Mouse (Mus musculus): ENCODE data around the gene Shroom1.
"Not testable (repeated sequence)": the region's sequence is repeated elsewhere in the genome, so short reads cannot be mapped to it uniquely, and the experiment has no call there.

The Shroom1 gene

DNA sequence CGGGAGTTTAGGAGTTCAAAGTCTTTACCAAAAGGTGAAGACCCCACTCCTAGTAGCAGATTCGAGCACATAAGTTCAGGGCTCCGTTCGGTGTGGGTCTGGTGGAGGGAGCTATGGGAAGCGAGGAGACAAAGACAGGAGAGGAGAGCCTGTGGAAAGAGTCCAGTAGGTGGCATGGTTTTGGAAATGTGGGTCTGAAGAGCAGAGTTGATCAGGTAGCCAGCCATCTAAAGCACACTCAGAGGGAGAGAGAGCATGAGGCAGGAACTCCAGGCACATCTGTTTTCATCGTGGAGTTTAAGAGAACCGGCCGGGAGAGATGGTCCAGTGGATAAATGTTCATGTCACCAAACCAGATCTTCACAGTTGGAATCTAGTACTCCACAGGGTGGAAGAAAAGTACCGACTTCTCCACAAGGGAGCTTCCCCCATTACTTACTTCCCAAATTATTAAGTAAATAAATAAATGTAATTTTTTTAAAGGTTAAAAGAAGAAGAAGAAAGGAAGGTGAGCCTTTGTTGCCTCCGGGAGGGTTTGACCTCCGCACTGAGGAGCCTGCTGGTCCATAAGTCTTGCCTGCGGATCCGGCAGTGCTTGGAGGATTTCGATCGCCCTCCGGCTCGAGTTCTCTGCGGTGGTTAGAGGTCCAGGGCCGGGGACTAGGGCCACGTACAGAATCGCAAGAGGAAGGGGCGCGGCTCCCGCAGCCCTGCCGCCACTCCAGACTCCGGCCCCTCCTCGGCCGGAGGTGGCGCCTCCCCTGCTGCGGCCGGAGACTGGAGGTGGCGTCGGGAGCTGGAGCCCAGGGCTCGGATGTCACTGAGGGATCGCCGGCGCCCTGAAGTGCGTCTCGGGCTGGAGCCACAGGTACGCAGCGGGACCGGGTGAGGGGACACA is at the start of gene Shroom1, which contains the start of gene Gm10447:
TSS of gene Shroom1 (plus strand) at position 732 of the 898 bp plus-strand sequence.
TSS of gene Gm10447 (minus strand) at position 637 of the 898 bp plus-strand sequence.
- no peak for DNase-seq (ENCODE audit: extremely low read depth, low read depth, low spot score)

DNA sequence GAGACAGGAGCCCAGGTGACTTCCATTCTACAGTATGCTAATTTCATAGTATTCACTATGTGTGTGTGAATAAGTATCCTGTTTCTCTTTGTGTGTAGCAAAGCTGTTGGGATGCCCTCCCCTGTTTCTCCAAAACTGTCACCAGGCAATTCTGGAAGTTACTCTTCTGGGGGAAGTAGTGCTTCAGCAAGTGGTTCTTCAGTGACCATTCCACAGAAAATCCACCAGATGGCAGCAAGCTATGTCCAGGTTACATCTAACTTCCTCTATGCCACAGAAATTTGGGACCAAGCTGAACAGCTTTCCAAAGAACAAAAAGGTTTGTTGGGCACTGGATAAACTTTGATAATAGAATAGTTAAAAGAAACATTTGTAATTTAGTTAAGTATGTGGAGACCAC is 45.3 kb upstream of the Shroom1 start:
- DNase-seq (ENCODE audit: extremely low read depth, low read depth, low spot score) = no peak

DNA sequence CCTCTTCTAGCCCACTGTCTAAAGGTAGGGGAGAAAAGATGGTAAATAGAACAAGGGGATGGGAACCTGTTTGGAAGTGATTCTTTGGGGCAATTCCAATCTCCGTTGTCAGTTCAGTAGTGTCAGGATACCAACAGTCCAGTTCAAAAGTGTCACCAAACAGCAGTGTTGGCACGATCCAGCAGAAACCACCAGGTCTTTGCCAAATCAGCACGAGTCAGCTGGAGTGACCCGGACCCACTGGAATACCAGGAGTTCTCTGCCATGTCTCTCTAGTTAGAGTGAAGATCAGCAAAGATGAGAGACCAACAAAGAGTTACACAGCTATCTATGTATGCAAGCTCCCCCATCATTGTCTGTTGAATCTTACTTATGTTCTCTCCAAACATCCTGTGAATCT is 43.1 kb upstream of the Shroom1 start:
- no peak for DNase-seq (ENCODE audit: extremely low read depth, low read depth, low spot score)

DNA sequence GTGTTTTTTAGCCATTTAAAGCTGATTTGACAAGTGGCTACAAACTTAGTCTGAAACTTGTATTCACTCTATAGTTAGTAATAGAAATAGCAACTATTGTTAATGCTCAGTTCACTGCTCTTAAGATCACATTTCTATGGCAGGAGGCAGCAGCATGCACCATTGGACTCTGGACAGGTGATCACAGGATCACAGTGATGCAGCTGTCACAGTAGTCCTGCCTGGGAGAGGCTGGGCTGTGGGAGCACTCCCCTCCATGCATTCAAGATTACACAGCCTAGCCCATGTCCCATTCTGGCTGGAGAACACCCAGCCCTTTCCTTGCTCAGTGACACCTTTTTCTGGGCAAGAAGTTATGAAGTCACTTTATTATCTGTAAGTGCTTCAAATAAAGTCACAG is 39.0 kb upstream of the Shroom1 start:
- DNase-seq (ENCODE audit: extremely low read depth, low read depth, low spot score) = no peak

DNA sequence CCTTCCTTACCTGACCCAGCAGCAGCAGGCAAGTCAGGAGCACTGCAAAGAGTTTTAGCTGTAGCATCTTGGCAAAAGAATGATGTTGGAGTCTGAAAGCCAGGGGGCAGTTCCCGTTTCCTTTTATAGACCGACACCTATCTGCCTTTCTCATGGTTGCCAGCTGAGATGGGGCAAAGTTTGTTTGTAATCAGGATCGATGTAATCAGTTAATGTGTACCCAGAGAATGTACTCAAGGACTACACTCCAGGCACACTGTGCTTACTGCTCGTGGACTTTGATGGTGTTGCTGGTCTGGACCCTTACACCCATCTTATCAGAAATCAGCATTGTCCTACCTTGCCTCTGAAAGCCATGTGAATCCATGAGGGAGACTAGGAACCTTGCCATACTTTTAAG is 34.0 kb upstream of the Shroom1 start, which contains the start of gene Leap2:
TSS of gene Leap2 (minus strand) at position 135 of the 400 bp plus-strand sequence.
- DNase-seq (ENCODE audit: extremely low read depth, low read depth, low spot score) = no peak

DNA sequence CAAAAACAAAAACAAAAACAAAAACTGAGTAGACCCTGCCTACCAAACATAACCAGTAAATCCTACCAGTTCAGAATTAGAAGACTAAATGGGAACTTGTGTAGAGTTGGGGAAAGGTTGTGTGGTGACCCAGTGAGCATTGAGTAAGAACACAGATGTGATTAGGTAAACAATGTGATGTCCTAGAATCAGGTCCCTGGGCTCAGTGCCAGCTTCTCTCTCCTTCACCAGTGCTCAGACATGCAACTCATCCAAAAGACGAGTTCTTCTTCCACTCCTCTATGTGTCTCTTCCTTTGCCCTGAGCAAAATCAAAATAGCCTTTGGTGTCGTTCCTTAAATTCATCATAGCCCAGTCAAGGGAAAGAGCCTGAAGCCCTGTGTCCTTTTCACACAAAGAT is 32.2 kb upstream of the Shroom1 start:
- no peak for DNase-seq (ENCODE audit: extremely low read depth, low read depth, low spot score)

DNA sequence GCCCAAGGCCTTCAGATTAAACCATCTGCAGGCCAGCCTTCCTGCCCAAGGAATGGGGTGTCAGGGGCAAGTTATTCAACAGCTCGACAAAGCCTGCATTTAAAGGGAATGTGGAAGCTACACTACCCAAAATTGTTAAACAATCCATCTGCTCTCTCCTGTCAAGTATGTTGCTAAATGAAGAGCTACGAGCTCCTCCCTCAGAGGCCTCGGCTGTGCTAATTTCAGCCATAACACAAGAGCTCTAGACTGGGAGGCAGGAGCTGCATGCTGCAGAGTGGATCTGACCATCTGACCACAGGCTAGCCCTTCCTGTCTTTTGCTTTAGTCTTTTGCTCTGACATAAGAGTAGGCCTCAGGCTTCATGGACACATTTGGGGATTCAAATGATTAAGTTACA is 31.8 kb upstream of the Shroom1 start:
- DNase-seq (ENCODE audit: extremely low read depth, low read depth, low spot score) = no peak

DNA sequence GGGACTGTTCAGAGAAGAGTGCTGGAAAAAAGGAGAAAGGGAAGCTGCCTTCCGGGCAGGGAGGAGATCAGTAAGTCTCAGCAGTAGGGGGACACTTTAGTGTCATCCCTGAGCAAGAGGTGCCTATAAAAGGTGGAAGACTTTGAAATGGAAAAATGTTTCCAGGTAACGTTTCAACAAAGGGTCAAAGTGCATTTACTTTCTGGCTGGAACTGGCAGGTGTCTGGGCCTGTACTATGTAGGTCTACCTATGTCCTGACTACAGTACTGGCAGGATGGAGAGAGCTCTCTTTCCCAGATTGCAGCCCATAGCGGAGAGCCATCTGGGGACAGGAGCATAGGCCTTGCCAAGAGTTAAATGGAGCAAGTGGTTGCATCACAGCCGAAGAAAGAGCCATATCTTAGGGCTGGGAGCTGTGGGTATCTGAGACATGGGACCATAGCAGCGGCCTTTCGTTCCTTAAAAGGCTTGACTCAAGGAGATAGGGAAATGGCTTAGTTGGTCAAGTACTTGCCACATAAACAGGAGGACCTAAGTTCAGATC is 31.2 kb upstream of the Shroom1 start:
- no peak for DNase-seq (ENCODE audit: extremely low read depth, low read depth, low spot score)

DNA sequence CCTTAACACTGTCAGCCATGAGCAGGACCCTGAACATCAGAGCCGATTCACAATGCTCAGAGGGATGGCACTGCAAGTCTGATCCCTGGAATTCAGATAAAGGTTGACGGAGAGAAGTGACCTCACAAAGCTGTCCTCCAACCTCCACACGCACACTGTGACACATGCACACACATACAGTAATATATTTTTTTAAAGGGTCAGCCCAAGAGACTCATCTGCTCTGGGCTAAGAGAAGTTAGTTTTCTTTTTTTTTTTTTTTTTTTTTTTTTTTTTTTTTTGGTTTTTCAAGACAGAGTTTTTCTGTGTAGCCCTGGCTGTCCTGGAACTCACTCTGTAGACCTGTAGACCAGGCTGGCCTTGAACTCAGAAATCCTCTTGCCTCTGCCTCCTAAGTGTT is 30.1 kb upstream of the Shroom1 start:
- not testable (repeated sequence) for DNase-seq (ENCODE audit: extremely low read depth, low read depth, low spot score)

DNA sequence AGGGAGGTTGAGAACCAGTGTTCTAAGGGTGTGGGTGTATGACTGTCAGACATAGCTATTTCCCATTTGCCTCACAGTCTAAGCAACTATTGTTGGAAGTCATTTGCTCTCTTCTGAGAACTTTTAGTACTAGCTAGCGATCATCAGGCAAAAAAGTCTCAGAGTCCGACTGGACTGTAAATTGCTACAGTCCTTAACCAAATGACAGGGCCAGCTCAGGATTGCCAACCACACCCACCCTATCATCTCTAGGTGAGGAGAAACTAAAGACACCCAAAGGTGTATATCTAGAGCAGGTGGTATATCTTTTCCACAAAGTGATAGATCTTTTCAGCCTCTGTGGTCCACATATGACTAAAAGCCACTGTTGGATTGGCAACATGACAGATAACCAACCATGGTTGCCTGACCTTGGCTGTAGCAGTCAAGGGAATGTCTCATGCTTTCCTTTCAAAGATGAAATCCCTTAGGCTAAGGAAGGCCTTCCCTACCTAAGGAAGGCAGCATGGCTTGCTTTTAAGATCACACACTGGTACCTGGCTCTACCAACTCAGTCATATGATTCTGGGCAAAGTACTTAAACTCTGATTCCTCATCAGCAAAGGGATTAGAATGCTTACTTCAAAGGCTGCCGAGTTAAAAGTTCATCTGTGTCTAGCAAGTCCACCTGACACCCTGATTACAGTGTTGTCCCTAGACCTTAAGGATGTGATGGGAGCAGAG is 28.9 kb upstream of the Shroom1 start:
- no peak for DNase-seq (ENCODE audit: extremely low read depth, low read depth, low spot score)

DNA sequence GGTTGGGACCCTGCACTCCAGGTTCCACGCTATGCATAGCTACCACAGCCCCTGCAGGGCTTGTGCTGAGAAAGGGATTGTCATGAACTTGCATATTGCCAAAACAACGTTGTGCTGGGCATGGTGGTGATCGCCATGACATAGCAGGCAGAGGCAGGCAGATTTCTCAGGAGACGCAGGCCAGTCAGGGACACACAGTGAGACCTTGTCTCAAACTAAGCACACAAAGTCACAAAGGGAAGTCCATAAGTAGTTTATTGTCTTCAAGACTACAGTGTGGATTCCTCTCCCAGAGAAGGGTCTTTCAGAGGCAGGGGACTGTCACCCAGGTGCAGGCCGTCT is 28.3 kb upstream of the Shroom1 start:
- DNase-seq (ENCODE audit: extremely low read depth, low read depth, low spot score) = no peak

DNA sequence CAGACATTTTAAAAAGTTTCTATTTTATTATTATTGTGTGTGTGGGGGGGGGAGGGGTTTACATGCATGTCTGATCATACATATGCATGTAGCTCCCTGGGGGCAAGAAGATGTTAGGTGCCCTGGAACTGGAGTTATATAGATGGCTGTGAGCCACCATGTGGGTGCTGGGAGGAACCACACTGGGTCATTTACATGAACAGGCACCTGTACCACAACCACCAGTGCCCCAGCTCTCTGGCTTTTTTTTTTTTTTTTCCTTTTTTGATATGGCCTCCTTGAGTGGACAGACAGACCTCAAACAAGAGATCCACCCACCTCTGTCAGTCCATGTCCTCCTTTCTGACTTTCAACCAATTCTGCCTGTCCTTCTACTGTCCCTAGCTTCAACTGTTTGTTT is 27.8 kb upstream of the Shroom1 start:
- DNase-seq (ENCODE audit: extremely low read depth, low read depth, low spot score) = no peak

DNA sequence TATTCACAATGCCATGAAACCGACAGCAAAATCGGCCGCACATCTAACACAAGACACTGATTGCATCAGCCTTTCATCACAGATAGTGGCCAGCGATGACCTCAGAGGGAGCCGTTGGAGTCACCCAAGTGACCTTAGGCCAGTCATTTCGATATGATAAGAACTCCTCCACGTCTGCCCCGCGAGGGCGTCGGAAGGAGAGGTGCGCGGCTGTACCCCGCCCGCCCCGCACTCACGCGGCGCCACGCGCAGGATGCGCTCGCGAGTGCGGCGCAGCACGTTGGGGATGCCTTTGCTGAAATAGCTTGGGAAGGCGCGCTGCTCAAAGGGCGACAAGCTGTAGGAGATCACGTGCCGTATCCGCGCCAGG is 26.7 kb upstream of the Shroom1 start:
- no peak for DNase-seq (ENCODE audit: extremely low read depth, low read depth, low spot score)

DNA sequence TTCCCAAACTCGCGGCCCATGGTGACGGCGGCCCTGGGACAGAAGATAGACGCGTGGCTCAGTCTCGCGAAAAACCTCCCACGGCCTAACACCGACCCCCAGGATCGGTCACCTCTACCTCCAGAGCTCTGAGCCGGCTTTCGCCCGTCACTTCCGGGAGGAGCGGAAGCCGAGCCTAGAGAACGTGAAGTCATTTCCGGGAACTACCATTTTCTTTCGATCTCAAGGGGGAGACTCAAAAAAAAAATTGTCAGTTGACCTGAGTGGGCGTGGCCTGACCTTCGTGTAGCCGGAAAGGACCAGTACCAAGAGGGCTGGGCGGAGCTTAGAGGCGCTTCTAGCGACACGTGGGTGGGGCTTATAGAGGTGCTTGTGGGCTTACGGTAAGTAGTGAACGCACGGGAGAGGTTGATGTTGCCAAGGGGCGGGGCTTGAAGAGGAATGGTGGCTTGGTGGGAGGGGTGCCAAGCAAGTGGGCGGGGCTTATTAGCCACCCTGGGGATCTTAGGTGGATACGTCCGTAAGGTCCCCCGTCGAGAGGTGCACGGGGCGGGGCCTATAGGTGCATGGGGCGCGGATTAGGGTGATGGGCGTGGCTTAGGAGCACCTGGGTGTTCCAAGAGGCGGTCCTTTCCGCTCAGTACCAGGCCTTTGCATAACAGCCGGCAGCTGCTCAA is 26.2 kb upstream of the Shroom1 start, which contains the start of the genes Uqcrq and Gdf9:
TSS of gene Uqcrq (minus strand) at position 162 of the 677 bp plus-strand sequence.
TSS of gene Gdf9 (plus strand) at position 354 of the 677 bp plus-strand sequence.
- DNase-seq (ENCODE audit: extremely low read depth, low read depth, low spot score) = peak; percentile 100

DNA sequence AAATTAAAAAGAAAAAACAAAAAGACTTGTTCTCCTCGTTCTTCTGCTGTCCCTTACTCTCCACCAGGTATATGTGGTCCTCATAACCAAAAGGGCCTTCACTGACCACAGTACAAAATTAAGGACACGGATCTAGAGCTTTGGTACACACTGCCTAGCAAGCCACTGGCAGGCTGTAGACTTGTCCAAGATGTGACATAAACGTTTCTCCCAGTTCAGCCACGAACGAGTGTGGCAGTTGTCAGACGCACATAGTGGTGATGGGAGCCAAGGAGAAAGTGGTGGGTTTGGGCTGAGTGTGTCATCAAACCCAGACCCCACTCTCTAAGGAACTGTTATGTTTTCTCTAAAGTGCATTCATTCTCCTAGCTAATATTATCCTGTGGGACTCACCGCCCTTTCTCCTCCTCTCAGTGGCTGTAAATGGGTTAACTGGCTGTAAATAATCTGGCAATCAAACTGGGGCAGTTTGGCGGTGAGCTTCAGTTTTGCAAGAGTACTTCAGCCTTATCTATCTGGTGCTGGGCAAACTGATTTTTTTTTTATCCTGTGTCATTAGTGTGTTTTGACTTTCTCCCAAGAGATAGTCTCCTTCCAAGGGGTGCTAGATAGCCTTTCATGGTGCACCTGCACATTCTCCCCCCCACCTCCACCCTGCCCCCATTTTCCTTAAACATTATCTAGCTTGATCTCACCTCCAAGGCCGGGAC is 25.5 kb upstream of the Shroom1 start:
- no peak for DNase-seq (ENCODE audit: extremely low read depth, low read depth, low spot score)

DNA sequence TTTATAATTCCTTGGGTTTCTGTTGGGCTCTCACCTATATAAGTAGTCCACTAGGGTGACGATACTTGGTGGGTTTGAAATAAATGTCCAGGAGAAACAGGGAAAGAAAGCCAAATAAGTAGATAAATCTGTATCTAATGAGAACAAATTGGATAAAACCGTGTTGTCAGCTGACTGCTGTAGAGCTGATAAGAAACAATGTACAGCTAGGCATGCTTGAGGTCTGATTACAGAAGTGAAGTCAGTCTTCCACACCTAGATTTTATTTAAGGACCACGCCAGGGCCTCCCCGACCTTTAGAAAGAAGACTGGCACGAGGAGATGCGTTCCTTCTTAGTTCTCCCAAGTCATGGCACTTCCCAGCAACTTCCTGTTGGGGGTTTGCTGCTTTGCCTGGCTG is 23.9 kb upstream of the Shroom1 start:
- no peak for DNase-seq (ENCODE audit: extremely low read depth, low read depth, low spot score)

DNA sequence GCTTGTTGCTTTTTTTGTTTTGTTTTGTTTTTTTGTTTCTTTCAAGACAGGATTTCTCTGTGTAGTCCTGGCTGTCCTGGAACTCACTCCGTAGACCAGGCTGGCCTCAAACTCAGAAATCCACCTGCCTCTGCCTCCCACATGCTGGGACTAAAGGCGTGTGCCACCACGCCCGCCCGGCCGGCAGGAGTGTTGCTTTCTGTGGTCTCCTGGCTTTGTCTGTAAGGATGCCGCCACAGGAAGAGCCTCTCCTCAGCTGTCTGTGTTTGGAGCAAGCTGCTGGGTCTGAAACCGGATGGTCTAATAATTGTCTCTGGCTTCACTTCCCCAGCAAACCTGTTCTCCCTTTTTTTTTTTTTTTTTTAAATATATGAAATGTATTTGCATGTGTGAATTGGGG is 21.5 kb upstream of the Shroom1 start:
- DNase-seq (ENCODE audit: extremely low read depth, low read depth, low spot score) = no peak

DNA sequence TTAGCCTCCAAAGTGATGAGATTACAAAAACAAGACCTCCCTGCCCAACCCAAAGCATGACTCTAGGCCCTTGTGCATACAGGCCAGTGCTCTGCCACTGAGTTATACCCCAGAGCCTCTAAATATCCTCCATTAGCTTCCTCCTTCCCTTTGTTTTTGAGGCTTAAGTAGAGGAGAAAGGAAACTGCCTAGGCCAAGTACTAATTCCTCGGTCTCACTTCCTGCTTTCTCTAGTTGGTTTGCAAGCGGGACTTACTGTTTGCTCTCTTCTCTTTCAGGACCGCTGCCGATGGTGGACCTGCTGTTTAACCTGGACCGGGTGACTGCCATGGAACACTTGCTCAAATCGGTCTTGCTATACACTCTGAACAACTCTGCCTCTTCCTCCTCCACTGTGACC is 20.7 kb upstream of the Shroom1 start:
- DNase-seq (ENCODE audit: extremely low read depth, low read depth, low spot score) = no peak

DNA sequence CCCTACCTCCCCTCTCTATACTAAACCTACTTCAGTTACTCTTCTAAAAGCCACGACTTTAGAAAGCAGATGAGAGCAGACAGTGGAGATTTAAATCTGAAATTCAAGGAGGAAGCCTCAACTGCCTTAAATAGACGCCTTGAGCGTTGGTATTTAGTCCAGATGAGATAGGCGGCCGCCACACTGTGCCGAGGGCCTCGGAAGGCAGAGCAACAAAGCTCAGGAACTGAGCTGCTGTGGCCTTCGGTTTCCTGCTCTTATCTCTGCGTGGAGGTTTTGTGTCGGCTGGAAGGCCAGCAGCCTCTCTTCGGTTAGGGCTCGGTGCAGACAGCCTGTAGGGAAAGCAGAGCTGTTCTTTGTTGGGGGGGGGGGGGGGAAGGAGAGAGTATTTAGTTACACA is 15.1 kb upstream of the Shroom1 start:
- DNase-seq (ENCODE audit: extremely low read depth, low read depth, low spot score) = no peak

DNA sequence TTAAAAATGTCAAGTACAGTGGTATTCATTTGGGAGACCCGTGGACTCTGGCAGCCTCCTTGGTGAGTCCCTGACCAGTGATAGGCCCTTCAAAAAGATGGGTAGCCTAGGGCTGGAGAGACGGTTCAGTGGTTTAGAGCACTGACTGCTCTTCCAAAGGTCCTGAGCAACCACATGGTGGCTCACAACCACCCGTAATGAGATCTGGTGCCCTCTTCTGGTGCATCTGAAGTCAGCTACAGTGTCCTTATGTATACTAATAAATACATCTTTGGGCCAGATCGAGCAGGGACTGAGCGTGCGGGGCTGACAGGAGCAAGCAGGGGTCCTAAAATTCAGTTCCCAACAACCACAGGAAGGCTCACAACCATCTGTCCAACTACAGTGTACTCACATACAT is 13.1 kb upstream of the Shroom1 start:
- no peak for DNase-seq (ENCODE audit: extremely low read depth, low read depth, low spot score)

DNA sequence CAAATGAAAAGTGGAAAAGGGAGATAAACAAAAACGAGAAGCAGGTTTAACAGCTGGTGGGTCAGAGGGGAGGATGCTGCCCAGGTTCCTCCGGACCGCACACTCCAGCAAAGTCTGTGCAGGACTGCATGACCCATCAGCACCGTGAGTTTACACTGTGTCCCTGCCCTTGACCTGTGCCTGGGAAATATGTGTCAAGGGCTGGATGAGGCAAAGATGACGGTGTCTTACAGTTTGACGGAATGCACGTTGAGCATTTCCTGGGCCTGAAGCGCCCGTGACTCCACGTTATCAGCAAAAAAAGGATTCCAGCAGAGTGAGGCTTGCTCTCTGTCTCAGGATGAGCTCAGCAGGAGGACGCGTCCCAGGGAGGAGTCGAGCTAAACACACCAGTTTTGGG is 11.4 kb upstream of the Shroom1 start:
- no peak for DNase-seq (ENCODE audit: extremely low read depth, low read depth, low spot score)
